ENCODE assay signal across 9 mouse cellular contexts in the genomic region with DNA sequence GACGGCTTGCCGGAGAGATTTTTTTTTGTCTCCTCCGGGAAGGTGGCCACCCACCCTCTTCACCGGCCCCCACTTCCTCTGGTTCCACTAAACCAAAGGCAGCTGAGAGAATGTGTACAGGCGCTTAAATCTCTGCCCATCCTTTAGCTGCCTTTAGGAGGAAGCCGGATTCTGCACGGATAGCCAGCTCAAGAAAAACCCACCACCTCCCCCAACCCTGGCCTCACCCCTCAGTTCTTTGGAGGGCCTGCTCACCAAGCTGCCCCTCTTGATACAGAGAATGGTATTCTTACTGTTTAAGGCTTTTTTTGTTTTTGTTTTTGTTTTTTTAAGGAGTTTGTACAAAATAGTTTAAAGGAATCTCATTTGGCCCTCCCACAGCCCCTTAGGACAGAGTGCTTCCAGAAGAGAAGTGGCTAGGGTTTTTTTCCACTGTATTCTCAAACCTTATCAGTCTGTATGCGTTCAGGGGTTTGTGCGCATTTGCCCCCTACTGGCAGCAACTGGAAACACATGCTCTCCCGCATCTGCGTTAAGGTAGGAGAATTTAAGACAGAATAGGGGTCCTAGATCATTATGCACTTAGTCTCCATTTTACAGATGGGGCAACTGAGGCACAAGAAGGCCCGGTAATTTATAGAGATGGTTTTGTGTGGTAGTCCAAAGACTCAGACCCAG. TPM values are rescaled to one million over a fixed set of nuclear protein-coding genes. Genes with fewer than 3 reads are reported as not detected.
DNase-seq lines count a peak whose midpoint lies in the region; ATAC-seq and TF ChIP-seq lines count a peak whose summit lies in the region.
"Had no signal": no experiment of that assay in that cellular context is flagged by ENCODE, and none has a peak within 500 bp of the region (broad histone marks: within the 10 kb centered on the region; RNA-seq: fewer than 3 reads in every experiment).

No protein-coding gene starts in this region.

- intact Hi-C loops in gastrocnemius, adult 2 months (cut with DNase I): loop anchor here (5.0 kb wide), 1 partner anchor 342 kb away; no protein-coding TSS in a partner anchor

- H3K27me3 ChIP-seq in limb, embryonic 11.5 days (ENCODE audit: control insufficient read depth, insufficient read depth, low read length): no peaks in the 10 kb centered on the region
- H3K27me3 ChIP-seq in stomach, embryonic 16.5 days (ENCODE audit: control insufficient read depth, insufficient read depth, low read length): no peaks in the 10 kb centered on the region

- DNase-seq in urinary bladder, postnatal 14 days (ENCODE audit: low spot score): peak; percentile 67
- no peak for DNase-seq in urinary bladder, adult 2 months (ENCODE audit: low spot score)
- peak; percentile 58 for DNase-seq in cerebellum, postnatal 36 days
- peak; percentile 60 for DNase-seq in gastrocnemius, adult 2 months
- DNase-seq in kidney, adult 18-20 months: peak; percentile 73
- peak; percentile 79 for DNase-seq in limb, embryonic 11.5 days (ENCODE audit: low spot score)
- peak; percentile 64 for DNase-seq in neural tube, embryonic 10.5 days (ENCODE audit: extremely low spot score, low spot score)

- no peak for ATAC-seq in limb, embryonic 11.5 days (ENCODE audit: insufficient number of reproducible peaks, low FRiP score, low TSS enrichment, low read depth)
- no peak; the same call in 1 of the 2 replicates for ATAC-seq in stomach, embryonic 16.5 days (ENCODE audit: insufficient read depth, low FRiP score)

- no peak overlapping the region for H3K4me3 ChIP-seq in gastrocnemius, adult 2 months
- no peak overlapping the region for H3K4me3 ChIP-seq in limb, embryonic 11.5 days (ENCODE audit: low read depth, low read length)
- H3K4me3 ChIP-seq in stomach, embryonic 16.5 days (replicated peaks; ENCODE audit: low read length): peak overlapping the region; percentile 39
- H3K4me3 ChIP-seq: erythroblast, embryonic 14.5 days had no signal

- no peaks in the 10 kb centered on the region for H3K9me3 ChIP-seq in limb, embryonic 11.5 days (ENCODE audit: control insufficient read depth, low read length)
- no peaks in the 10 kb centered on the region for H3K9me3 ChIP-seq in stomach, embryonic 16.5 days (replicated peaks; ENCODE audit: control insufficient read depth, low read length)

- H3K27ac ChIP-seq in gastrocnemius, adult 2 months: no peak overlapping the region
- no peak overlapping the region for H3K27ac ChIP-seq in limb, embryonic 11.5 days (replicated peaks; ENCODE audit: low read depth, low read length)
- H3K27ac ChIP-seq in stomach, embryonic 16.5 days (ENCODE audit: low read length): peak overlapping the region; percentile 75

- H3K36me3 ChIP-seq in limb, embryonic 11.5 days (ENCODE audit: control insufficient read depth, insufficient read depth, low read length): no peaks in the 10 kb centered on the region
- no peaks in the 10 kb centered on the region for H3K36me3 ChIP-seq in stomach, embryonic 16.5 days (ENCODE audit: control insufficient read depth, insufficient read depth, low read length)

- no peaks in the 10 kb centered on the region for H3K4me1 ChIP-seq in limb, embryonic 11.5 days (ENCODE audit: control insufficient read depth, insufficient read depth, low read length)
- no peaks in the 10 kb centered on the region for H3K4me1 ChIP-seq in stomach, embryonic 16.5 days (ENCODE audit: control insufficient read depth, insufficient read depth, low read length)

- H3K4me2 ChIP-seq in limb, embryonic 11.5 days (ENCODE audit: low read depth, severe bottlenecking): no peak overlapping the region
- H3K4me2 ChIP-seq in stomach, embryonic 16.5 days (ENCODE audit: low read depth, low read length): peak overlapping the region; percentile 51

- WGBS in limb, embryonic 11.5 days: 42% methylated on average over 12 of the region's 12 CpGs
- WGBS in stomach, embryonic 16.5 days: 24% methylated on average over 12 of the region's 12 CpGs

- TF ChIP-seq CTCF in gastrocnemius, adult 2 months (IDR thresholded peaks at IDR 0.05): peak; percentile 95

- no peak overlapping the region for H3K9ac ChIP-seq in limb, embryonic 11.5 days (ENCODE audit: low read length)
- peak overlapping the region; percentile 64 for H3K9ac ChIP-seq in stomach, embryonic 16.5 days (ENCODE audit: low read length)

RNA-seq across cellular contexts. Expression of a gene that starts 13.0 kb away (rescaled TPM):
- polyA plus RNA-seq in urinary bladder, adult 2 months (2012; rRNA removed): 17.2 and 21.2 TPM in 2 replicates
- not detected for total RNA-seq in gastrocnemius, adult 2 months (2021)
- 0.40 TPM in 1 of 2 replicates, not detected in the other for polyA plus RNA-seq in limb, embryonic 11.5 days (2014; fragmentation: Nextera tagmentation; extraction: Ambion mirVana)
- 3.3 and 4.7 TPM in 2 replicates for polyA plus RNA-seq in stomach, embryonic 16.5 days (2015; fragmentation: Nextera tagmentation; extraction: Ambion mirVana)
- polyA plus RNA-seq: erythroblast, embryonic 14.5 days had no signal
